Mouse (Mus musculus): ENCODE measurements around the gene Clcn1.
A peak's percentile ranks its signal among the peaks of the same experiment; 100 is the strongest.

The Clcn1 gene

GRCm38 (mm10) chr6:42309816-42310378 lies 23.4 kb downstream of the Clcn1 start:
- DNase-seq (ENCODE audit: low spot score) = no peak

- no peak for DNase-seq (ENCODE audit: low spot score)
Measured at GRCm38 (mm10) chr6:42310427-42311053, 24.1 kb downstream of the Clcn1 start.

- DNase-seq (ENCODE audit: low spot score) = no peak
Measured at GRCm38 (mm10) chr6:42318293-42318692, 31.8 kb downstream of the Clcn1 start.

GRCm38 (mm10) chr6:42323371-42324066 lies 37.0 kb downstream of the Clcn1 start:
- no peak for DNase-seq (ENCODE audit: low spot score)

- DNase-seq (ENCODE audit: low spot score) = peak; percentile 51
Measured at GRCm38 (mm10) chr6:42324067-42324481, 37.6 kb downstream of the Clcn1 start.

- peak; percentile 51 for DNase-seq (ENCODE audit: low spot score)
Measured at GRCm38 (mm10) chr6:42324482-42325267, 38.2 kb downstream of the Clcn1 start, which contains the start of gene Fam131b. Gene Fam131b (minus strand): TSS chr6:42324643.

- DNase-seq (ENCODE audit: low spot score) = peak; percentile 84
Measured at GRCm38 (mm10) chr6:42325268-42325609, 38.8 kb downstream of the Clcn1 start.

- DNase-seq (ENCODE audit: low spot score) = no peak
Measured at GRCm38 (mm10) chr6:42326509-42326908, 40.0 kb downstream of the Clcn1 start.

GRCm38 (mm10) chr6:42328757-42329156 lies 42.3 kb downstream of the Clcn1 start:
- no peak for DNase-seq (ENCODE audit: low spot score)

- DNase-seq (ENCODE audit: low spot score) = no peak
Measured at GRCm38 (mm10) chr6:42330216-42330615, 43.7 kb downstream of the Clcn1 start.

- no peak for DNase-seq (ENCODE audit: low spot score)
Measured at GRCm38 (mm10) chr6:42330946-42331345, 44.5 kb downstream of the Clcn1 start.

- no peak for DNase-seq (ENCODE audit: low spot score)
Measured at GRCm38 (mm10) chr6:42339189-42339588, 52.7 kb downstream of the Clcn1 start.

GRCm38 (mm10) chr6:42339981-42340380 lies 53.5 kb downstream of the Clcn1 start:
- no peak for DNase-seq (ENCODE audit: low spot score)

GRCm38 (mm10) chr6:42342171-42342570 lies 55.7 kb downstream of the Clcn1 start:
- DNase-seq (ENCODE audit: low spot score) = no peak

- DNase-seq (ENCODE audit: low spot score) = no peak
Measured at GRCm38 (mm10) chr6:42343361-42344120, 57.1 kb downstream of the Clcn1 start.

- DNase-seq (ENCODE audit: low spot score) = no peak
Measured at GRCm38 (mm10) chr6:42344255-42344654, 57.8 kb downstream of the Clcn1 start.

GRCm38 (mm10) chr6:42348281-42349005 lies 62.0 kb downstream of the Clcn1 start:
- DNase-seq (ENCODE audit: low spot score) = no peak

GRCm38 (mm10) chr6:42349006-42349425 lies 62.5 kb downstream of the Clcn1 start:
- DNase-seq (ENCODE audit: low spot score) = peak; percentile 83

GRCm38 (mm10) chr6:42349426-42350020 lies 63.0 kb downstream of the Clcn1 start, which contains the start of gene Zyx:
Gene Zyx (plus strand): TSS chr6:42349630.
- DNase-seq (ENCODE audit: low spot score) = peak; percentile 96

Measured in testis, postnatal 10 days (tissue).